Mouse (Mus musculus) embryonic fibroblast, embryonic 13.5 days (primary cell): ENCODE results near the gene Ppp2r5b.

ENCODE experiments used
- CTCF ChIP-seq: IDR thresholded peaks from 2 replicates; pipeline ENCODE4 v1.5.1; 2011; ENCODE audit warnings: mild to moderate bottlenecking, control low read depth, low read length, moderate library complexity, borderline replicate concordance; ENCODE audit not compliant: insufficient read depth
- POLR2A ChIP-seq: IDR thresholded peaks from 2 replicates; pipeline ENCODE4 v1.6.1; 2011; ENCODE audit warnings: low read depth, mild to moderate bottlenecking, control low read depth, low read length, moderate library complexity

- TF ChIP-seq CTCF (no peak), POLR2A (peak; percentile 98)
Measured at GRCm38 (mm10) chr19:6277661-6278438, 42.2 kb upstream of the Ppp2r5b start.
